Mouse (Mus musculus): ENCODE results near the gene Trib3. TPM values are rescaled to one million over a fixed set of nuclear protein-coding genes. Genes with fewer than 3 reads are reported as not detected.

Gene Trib3
- polyA plus RNA-seq, 1 experiment from 2014 or later: 0.79 TPM

- Histone ChIP-seq H3K4me2 (no peak overlapping the region; the same call in 1 of the 2 replicates), H3K9ac (no peak overlapping the region), H3K4me1 (peaks cover 12% of the 10 kb centered on the region), H3K27ac (no peak overlapping the region), H3K9me3 (replicated peaks) (no peaks in the 10 kb centered on the region), H3K4me3 (no peak overlapping the region), H3K36me3 (ENCODE audit: poor library complexity, severe bottlenecking) (no peaks in the 10 kb centered on the region), H3K27me3 (peaks cover 16% of the 10 kb centered on the region; the same call in 1 of the 2 replicates)
- 63% methylated on average over 5 of the region's 5 CpGs for WGBS
- ATAC-seq: no peak
Observed at GRCm38 (mm10) chr2:152344909-152345308, 1.1 kb upstream of the Trib3 start.

GRCm38 (mm10) chr2:152344361-152344760 is 529 bp upstream of the Trib3 start:
- peaks cover 16% of the 10 kb centered on the region; the same call in 1 of the 2 replicates for H3K27me3 ChIP-seq
- no peaks in the 10 kb centered on the region for H3K9me3 ChIP-seq (replicated peaks)
- H3K9ac ChIP-seq: peak overlapping the region; percentile 65
- WGBS: 9% methylated on average over 10 of the region's 10 CpGs
- no peak for ATAC-seq
- H3K4me3 ChIP-seq: peak overlapping the region; percentile 50
- H3K27ac ChIP-seq: no peak overlapping the region
- H3K4me2 ChIP-seq: peak overlapping the region; percentile 74
- peaks cover 11% of the 10 kb centered on the region for H3K4me1 ChIP-seq
- no peaks in the 10 kb centered on the region for H3K36me3 ChIP-seq (ENCODE audit: poor library complexity, severe bottlenecking)

GRCm38 (mm10) chr2:152339631-152340179 is 4.1 kb downstream of the Trib3 start:
- no peak overlapping the region for H3K27ac ChIP-seq
- H3K4me1 ChIP-seq: peaks cover 11% of the 10 kb centered on the region
- H3K9me3 ChIP-seq (replicated peaks): no peaks in the 10 kb centered on the region
- no peak overlapping the region for H3K9ac ChIP-seq
- peaks cover 11% of the 10 kb centered on the region; the same call in 1 of the 2 replicates for H3K27me3 ChIP-seq
- no peaks in the 10 kb centered on the region for H3K36me3 ChIP-seq (ENCODE audit: poor library complexity, severe bottlenecking)
- H3K4me3 ChIP-seq: no peak overlapping the region
- WGBS: 88% methylated on average over 22 of the region's 22 CpGs
- no peak for ATAC-seq
- no peak overlapping the region for H3K4me2 ChIP-seq

GRCm38 (mm10) chr2:152338319-152338718 is 5.5 kb downstream of the Trib3 start:
- Histone ChIP-seq H3K9ac (no peak overlapping the region), H3K27me3 (peaks cover 11% of the 10 kb centered on the region; the same call in 1 of the 2 replicates), H3K27ac (no peak overlapping the region), H3K4me1 (peaks cover 2% of the 10 kb centered on the region), H3K4me3 (no peak overlapping the region), H3K4me2 (no peak overlapping the region), H3K36me3 (ENCODE audit: poor library complexity, severe bottlenecking) (no peaks in the 10 kb centered on the region), H3K9me3 (replicated peaks) (no peaks in the 10 kb centered on the region)
- 85% methylated on average over 13 of the region's 13 CpGs for WGBS
- ATAC-seq: no peak

GRCm38 (mm10) chr2:152337591-152338212 is 6.1 kb downstream of the Trib3 start:
- Histone ChIP-seq H3K27me3 (peaks cover 8% of the 10 kb centered on the region; the same call in 1 of the 2 replicates), H3K9me3 (replicated peaks) (no peaks in the 10 kb centered on the region), H3K9ac (no peak overlapping the region), H3K4me3 (no peak overlapping the region), H3K27ac (no peak overlapping the region), H3K4me1 (no peaks in the 10 kb centered on the region), H3K36me3 (ENCODE audit: poor library complexity, severe bottlenecking) (no peaks in the 10 kb centered on the region), H3K4me2 (no peak overlapping the region)
- ATAC-seq: no peak
- WGBS: 89% methylated on average over 11 of the region's 11 CpGs

GRCm38 (mm10) chr2:152336856-152337255 is 7.0 kb downstream of the Trib3 start:
- Histone ChIP-seq H3K4me3 (no peak overlapping the region), H3K27me3 (peaks cover 2% of the 10 kb centered on the region; the same call in 1 of the 2 replicates), H3K9ac (no peak overlapping the region), H3K36me3 (ENCODE audit: poor library complexity, severe bottlenecking) (no peaks in the 10 kb centered on the region), H3K4me1 (no peaks in the 10 kb centered on the region), H3K27ac (no peak overlapping the region), H3K9me3 (replicated peaks) (no peaks in the 10 kb centered on the region), H3K4me2 (no peak overlapping the region)
- WGBS: 75% methylated on average over 1 of the region's 1 CpGs
- no peak for ATAC-seq

- WGBS: 45% methylated on average over 11 of the region's 11 CpGs
- ATAC-seq: no peak
Observed at GRCm38 (mm10) chr2:152335289-152335820, 8.5 kb downstream of the Trib3 start.

GRCm38 (mm10) chr2:152333345-152334006 is 10.4 kb downstream of the Trib3 start:
- H3K36me3 ChIP-seq (ENCODE audit: poor library complexity, severe bottlenecking): peaks cover 10% of the 10 kb centered on the region
- peaks cover 21% of the 10 kb centered on the region for H3K4me1 ChIP-seq
- no peaks in the 10 kb centered on the region for H3K27me3 ChIP-seq
- H3K4me2 ChIP-seq: no peak overlapping the region
- WGBS: 79% methylated on average over 4 of the region's 4 CpGs
- H3K9ac ChIP-seq: no peak overlapping the region
- no peaks in the 10 kb centered on the region for H3K9me3 ChIP-seq (replicated peaks)
- no peak overlapping the region for H3K4me3 ChIP-seq
- ATAC-seq: no peak
- H3K27ac ChIP-seq: no peak overlapping the region

More at GRCm38 (mm10) chr2:152335289-152335820, 8.5 kb downstream of the Trib3 start:
- Histone ChIP-seq H3K4me3 (no peak overlapping the region), H3K27ac (no peak overlapping the region), H3K4me2 (no peak overlapping the region), H3K9me3 (replicated peaks) (no peaks in the 10 kb centered on the region), H3K36me3 (ENCODE audit: poor library complexity, severe bottlenecking) (no peaks in the 10 kb centered on the region), H3K27me3 (no peaks in the 10 kb centered on the region), H3K4me1 (peaks cover 15% of the 10 kb centered on the region), H3K9ac (no peak overlapping the region)

GRCm38 (mm10) chr2:152332101-152332825 is 11.6 kb downstream of the Trib3 start, which contains the start of gene Rbck1:
Gene Rbck1, minus strand, starts transcription at chr2:152332653.
- WGBS: under 1% methylated on average over 52 of the region's 54 CpGs
- peak within 1 kb of the TSS; percentile 84 for H3K27ac ChIP-seq

GRCm38 (mm10) chr2:152330858-152331423 is 12.9 kb downstream of the Trib3 start:
- peak overlapping the region; percentile 91 for H3K4me2 ChIP-seq
- H3K4me3 ChIP-seq: peak overlapping the region; percentile 90
- no peak for ATAC-seq
- no peaks in the 10 kb centered on the region for H3K9me3 ChIP-seq (replicated peaks)
- no peaks in the 10 kb centered on the region for H3K27me3 ChIP-seq
- 74% methylated on average over 7 of the region's 7 CpGs for WGBS
- peaks cover 34% of the 10 kb centered on the region for H3K36me3 ChIP-seq (ENCODE audit: poor library complexity, severe bottlenecking)
- H3K27ac ChIP-seq: no peak overlapping the region
- peak overlapping the region; percentile 27; the same call in 1 of the 2 replicates for H3K9ac ChIP-seq
- H3K4me1 ChIP-seq: peaks cover 21% of the 10 kb centered on the region

More at GRCm38 (mm10) chr2:152332101-152332825, 11.6 kb downstream of the Trib3 start, which contains the start of gene Rbck1:
- peak; percentile 97 for ATAC-seq
- Histone ChIP-seq H3K9me3 (replicated peaks) (no peaks in the 10 kb centered on the region), H3K9ac (peak within 1 kb of the TSS; percentile 94), H3K4me1 (peaks cover 21% of the 10 kb centered on the region), H3K4me3 (peak within 1 kb of the TSS; percentile 90), H3K27me3 (no peaks in the 10 kb centered on the region), H3K36me3 (ENCODE audit: poor library complexity, severe bottlenecking) (peaks cover 21% of the 10 kb centered on the region), H3K4me2 (peak within 1 kb of the TSS; percentile 91)

- peaks cover 63% of the 10 kb centered on the region for H3K36me3 ChIP-seq (ENCODE audit: poor library complexity, severe bottlenecking)
- WGBS: 92% methylated on average over 5 of the region's 5 CpGs
- no peak overlapping the region for H3K4me3 ChIP-seq
- H3K9ac ChIP-seq: no peak overlapping the region
- no peaks in the 10 kb centered on the region for H3K9me3 ChIP-seq (replicated peaks)
- H3K27ac ChIP-seq: no peak overlapping the region
- no peaks in the 10 kb centered on the region for H3K27me3 ChIP-seq
- H3K4me2 ChIP-seq: no peak overlapping the region
- ATAC-seq: no peak
- peaks cover 21% of the 10 kb centered on the region for H3K4me1 ChIP-seq
Observed at GRCm38 (mm10) chr2:152327980-152328379, 15.9 kb downstream of the Trib3 start.
